Mouse (Mus musculus) embryonic facial prominence, embryonic 12.5 days (tissue): Measurements from ENCODE around the gene Asrgl1. TPM values are rescaled to one million over a fixed set of nuclear protein-coding genes. Genes with fewer than 3 reads are reported as not detected.

ENCODE experiments used
- ATAC-seq: fragments of 200-750 bp; cut with Nextera tagmentation; 2 replicates; pipeline ENCODE4 v1.8.0; 2017; ENCODE audit not compliant: insufficient number of reproducible peaks, insufficient read depth, low FRiP score, low TSS enrichment
- H3K27ac ChIP-seq: fragments of 300-500 bp; sonication (generic); 2 replicates; pipeline ENCODE4 v1.5.1; 2016; ENCODE audit warnings: mild to moderate bottlenecking
- H3K27me3 ChIP-seq: fragments of 300-500 bp; sonication (generic); 2 replicates; pipeline ENCODE4 v1.6.1; 2016; ENCODE audit warnings: mild to moderate bottlenecking, moderate library complexity
- H3K36me3 ChIP-seq: fragments of 300-500 bp; sonication (generic); 2 replicates; pipeline ENCODE4 v1.6.1; 2016; ENCODE audit warnings: mild to moderate bottlenecking
- H3K4me1 ChIP-seq: fragments of 300-500 bp; sonication (generic); 2 replicates; pipeline ENCODE4 v1.6.1; 2016
- H3K4me2 ChIP-seq: fragments of 300-500 bp; sonication (generic); replicated peaks from 2 replicates; pipeline ENCODE4 v1.6.1; 2016; ENCODE audit warnings: mild to moderate bottlenecking, moderate library complexity
- H3K4me3 ChIP-seq: fragments of 300-500 bp; sonication (generic); 2 replicates; pipeline ENCODE4 v1.5.1; 2016; ENCODE audit warnings: mild to moderate bottlenecking
- H3K9ac ChIP-seq: fragments of 300-500 bp; sonication (generic); 2 replicates; pipeline ENCODE4 v1.6.1; 2016; ENCODE audit warnings: mild to moderate bottlenecking, moderate library complexity
- H3K9me3 ChIP-seq: fragments of 300-500 bp; sonication (generic); 2 replicates; pipeline ENCODE4 v1.6.1; 2016; ENCODE audit warnings: mild to moderate bottlenecking, moderate library complexity
- WGBS: fragments of 180-500 bp; shearing (Covaris S2); methylation state at CpG from one replicate; pipeline ENCODE4 v1.1.7; 2016; 5-methylcytosine and 5-hydroxymethylcytosine counted together
- polyA plus RNA-seq: library from polyadenylated mRNA; unstranded; fragments of >200 nt; fragmentation: Nextera tagmentation; extraction: Ambion mirVana; gene quantifications from 2 replicates; pipeline ENCODE4 v1.2.1, GENCODE M21; 2016

Gene Asrgl1
- polyA plus RNA-seq, 1 experiment from 2014 or later = 17.6 TPM

- Histone ChIP-seq H3K9ac (no peak overlapping the region), H3K4me2 (no peak overlapping the region), H3K27me3 (no peaks in the 10 kb centered on the region), H3K4me3 (no peak overlapping the region), H3K9me3 (no peaks in the 10 kb centered on the region), H3K36me3 (no peaks in the 10 kb centered on the region), H3K4me1 (no peaks in the 10 kb centered on the region), H3K27ac (no peak overlapping the region)
- 87% methylated on average over 3 of the region's 3 CpGs for WGBS
- no peak for ATAC-seq
Observed at GRCm38 (mm10) chr19:9119655-9120425, 15.6 kb downstream of the Asrgl1 start.

GRCm38 (mm10) chr19:9117275-9117674, 18.2 kb downstream of the Asrgl1 start:
- 90% methylated on average over 5 of the region's 5 CpGs for WGBS
- H3K27ac ChIP-seq = no peak overlapping the region
- H3K27me3 ChIP-seq = no peaks in the 10 kb centered on the region
- no peak for ATAC-seq
- H3K36me3 ChIP-seq = peaks cover 14% of the 10 kb centered on the region; the same call in 1 of the 2 replicates
- no peaks in the 10 kb centered on the region for H3K9me3 ChIP-seq
- no peak overlapping the region for H3K4me2 ChIP-seq
- no peak overlapping the region for H3K9ac ChIP-seq
- H3K4me1 ChIP-seq = no peaks in the 10 kb centered on the region
- H3K4me3 ChIP-seq = no peak overlapping the region

- H3K27ac ChIP-seq = no peak overlapping the region
- no peaks in the 10 kb centered on the region for H3K9me3 ChIP-seq
- H3K27me3 ChIP-seq = no peaks in the 10 kb centered on the region
- WGBS = 81% methylated on average over 4 of the region's 4 CpGs
- H3K36me3 ChIP-seq = peaks cover 14% of the 10 kb centered on the region; the same call in 1 of the 2 replicates
- no peak overlapping the region for H3K9ac ChIP-seq
- no peaks in the 10 kb centered on the region for H3K4me1 ChIP-seq
- H3K4me2 ChIP-seq = no peak overlapping the region
- H3K4me3 ChIP-seq = no peak overlapping the region
- no peak for ATAC-seq
Observed at GRCm38 (mm10) chr19:9116268-9116667, 19.2 kb downstream of the Asrgl1 start.

GRCm38 (mm10) chr19:9112043-9112442, 23.4 kb downstream of the Asrgl1 start:
- Histone ChIP-seq H3K36me3 (peaks cover 14% of the 10 kb centered on the region; the same call in 1 of the 2 replicates), H3K4me2 (no peak overlapping the region), H3K4me3 (no peak overlapping the region), H3K9ac (no peak overlapping the region), H3K9me3 (no peaks in the 10 kb centered on the region), H3K4me1 (peaks cover 2% of the 10 kb centered on the region), H3K27me3 (no peaks in the 10 kb centered on the region), H3K27ac (no peak overlapping the region)
- WGBS = 68% methylated on average over 8 of the region's 8 CpGs
- no peak for ATAC-seq

- WGBS = 47% methylated on average over 4 of the region's 4 CpGs
Observed at GRCm38 (mm10) chr19:9110182-9110869, 25.1 kb downstream of the Asrgl1 start.

GRCm38 (mm10) chr19:9108536-9108935, 26.9 kb downstream of the Asrgl1 start:
- peaks cover 8% of the 10 kb centered on the region; the same call in 1 of the 2 replicates for H3K36me3 ChIP-seq
- 85% methylated on average over 1 of the region's 1 CpGs for WGBS
- H3K4me3 ChIP-seq = no peak overlapping the region
- H3K27me3 ChIP-seq = no peaks in the 10 kb centered on the region
- H3K4me1 ChIP-seq = peaks cover 17% of the 10 kb centered on the region
- no peak overlapping the region for H3K27ac ChIP-seq
- no peak overlapping the region for H3K4me2 ChIP-seq
- H3K9ac ChIP-seq = no peak overlapping the region
- no peak for ATAC-seq
- no peaks in the 10 kb centered on the region for H3K9me3 ChIP-seq

More at GRCm38 (mm10) chr19:9110182-9110869, 25.1 kb downstream of the Asrgl1 start:
- no peaks in the 10 kb centered on the region for H3K9me3 ChIP-seq
- no peaks in the 10 kb centered on the region for H3K27me3 ChIP-seq
- H3K27ac ChIP-seq = no peak overlapping the region
- H3K4me3 ChIP-seq = no peak overlapping the region
- H3K36me3 ChIP-seq = peaks cover 14% of the 10 kb centered on the region; the same call in 1 of the 2 replicates
- no peak overlapping the region for H3K9ac ChIP-seq
- ATAC-seq = peak; percentile 35; the same call in 1 of the 2 replicates
- peaks cover 17% of the 10 kb centered on the region for H3K4me1 ChIP-seq
- H3K4me2 ChIP-seq = no peak overlapping the region

GRCm38 (mm10) chr19:9107379-9107755, 28.1 kb downstream of the Asrgl1 start:
- Histone ChIP-seq H3K4me1 (peaks cover 17% of the 10 kb centered on the region), H3K4me2 (no peak overlapping the region), H3K9ac (no peak overlapping the region), H3K36me3 (no peaks in the 10 kb centered on the region), H3K27me3 (no peaks in the 10 kb centered on the region), H3K4me3 (no peak overlapping the region), H3K9me3 (no peaks in the 10 kb centered on the region), H3K27ac (0 out of 2 replicates have a peak overlapping the region, but pooled peaks have one; percentile 67)
- no peak for ATAC-seq
- 61% methylated on average over 1 of the region's 1 CpGs for WGBS

- peak; percentile 52; the same call in 1 of the 2 replicates for ATAC-seq
- 40% methylated on average over 4 of the region's 4 CpGs for WGBS
- Histone ChIP-seq H3K36me3 (no peaks in the 10 kb centered on the region), H3K9me3 (no peaks in the 10 kb centered on the region), H3K4me2 (no peak overlapping the region), H3K9ac (no peak overlapping the region), H3K27ac (peak overlapping the region; percentile 67; the same call in 1 of the 2 replicates), H3K4me1 (peaks cover 17% of the 10 kb centered on the region), H3K4me3 (no peak overlapping the region), H3K27me3 (no peaks in the 10 kb centered on the region)
Observed at GRCm38 (mm10) chr19:9106751-9107378, 28.6 kb downstream of the Asrgl1 start.

GRCm38 (mm10) chr19:9106096-9106495, 29.3 kb downstream of the Asrgl1 start:
- peak overlapping the region; percentile 67 for H3K27ac ChIP-seq
- WGBS = 36% methylated on average over 5 of the region's 5 CpGs
- no peaks in the 10 kb centered on the region for H3K36me3 ChIP-seq
- no peak for ATAC-seq
- H3K4me1 ChIP-seq = peaks cover 17% of the 10 kb centered on the region
- no peak overlapping the region for H3K9ac ChIP-seq
- no peak overlapping the region for H3K4me3 ChIP-seq
- H3K4me2 ChIP-seq = no peak overlapping the region
- no peaks in the 10 kb centered on the region for H3K27me3 ChIP-seq
- no peaks in the 10 kb centered on the region for H3K9me3 ChIP-seq

- Histone ChIP-seq H3K4me3 (no peak overlapping the region), H3K9ac (no peak overlapping the region), H3K4me2 (no peak overlapping the region), H3K4me1 (peaks cover 17% of the 10 kb centered on the region), H3K27ac (no peak overlapping the region; the same call in 1 of the 2 replicates), H3K9me3 (no peaks in the 10 kb centered on the region), H3K27me3 (no peaks in the 10 kb centered on the region), H3K36me3 (no peaks in the 10 kb centered on the region)
- WGBS = 55% methylated on average over 3 of the region's 3 CpGs
- ATAC-seq = no peak
Observed at GRCm38 (mm10) chr19:9105101-9105685, 30.2 kb downstream of the Asrgl1 start.

- Histone ChIP-seq H3K27ac (no peak overlapping the region), H3K36me3 (no peaks in the 10 kb centered on the region), H3K9me3 (no peaks in the 10 kb centered on the region), H3K4me3 (no peak overlapping the region), H3K9ac (no peak overlapping the region), H3K27me3 (no peaks in the 10 kb centered on the region), H3K4me2 (no peak overlapping the region), H3K4me1 (peaks cover 17% of the 10 kb centered on the region)
- WGBS = 80% methylated on average over 4 of the region's 4 CpGs
- ATAC-seq = no peak
Observed at GRCm38 (mm10) chr19:9103986-9104385, 31.4 kb downstream of the Asrgl1 start.
